Mouse (Mus musculus) cerebellum, postnatal 36 days (tissue): Measurements from ENCODE around the gene Parp4.
A peak's percentile ranks its signal among the peaks of the same experiment; 100 is the strongest.

Source experiments
- DNase-seq, 2 experiments: peaks; one replicate each; pipeline ENCODE4 v3.0.0; 2021 to 2022; ENCODE audit warnings: mixed read lengths in 2 of 2

The Parp4 gene

DNA sequence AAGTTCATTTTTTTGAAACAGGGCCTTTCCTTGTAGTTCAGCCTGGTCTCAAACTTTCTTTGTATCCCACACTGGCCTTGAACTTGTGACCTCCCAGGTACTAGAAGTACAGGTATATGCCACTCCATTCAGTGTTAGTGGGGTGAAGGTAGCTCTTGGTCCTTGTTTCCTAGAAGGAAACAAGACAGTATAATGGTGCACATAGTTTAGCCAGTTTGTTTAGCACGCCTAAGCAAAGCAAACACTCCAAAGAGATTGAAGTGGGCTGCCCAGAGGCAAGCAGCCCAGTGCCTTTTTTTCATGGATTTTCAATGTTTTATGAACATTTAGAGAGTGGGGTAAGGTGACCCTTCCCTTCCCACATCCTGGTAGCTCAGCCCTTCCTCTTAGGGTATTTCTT, 42.1 kb downstream of the Parp4 start:
- no peak for DNase-seq

DNA sequence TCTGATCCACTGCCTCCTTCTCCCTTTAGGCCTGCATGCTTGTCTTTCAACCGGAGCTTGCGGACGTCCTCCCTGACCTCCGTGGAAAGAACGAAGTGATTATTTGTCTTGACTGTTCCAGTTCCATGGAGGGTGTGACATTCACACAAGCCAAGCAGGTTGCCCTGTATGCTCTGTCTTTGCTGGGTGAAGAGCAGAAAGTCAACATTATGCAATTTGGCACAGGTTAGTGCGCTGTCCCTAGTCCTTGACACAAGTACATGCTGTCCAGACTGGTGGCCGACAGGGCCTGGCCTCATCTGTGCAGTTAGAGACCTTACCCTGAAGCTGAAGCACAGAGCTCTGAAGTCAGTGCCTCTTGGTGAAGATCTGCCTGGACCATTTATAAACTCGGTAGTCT, 45.0 kb downstream of the Parp4 start:
- DNase-seq = no peak

DNA sequence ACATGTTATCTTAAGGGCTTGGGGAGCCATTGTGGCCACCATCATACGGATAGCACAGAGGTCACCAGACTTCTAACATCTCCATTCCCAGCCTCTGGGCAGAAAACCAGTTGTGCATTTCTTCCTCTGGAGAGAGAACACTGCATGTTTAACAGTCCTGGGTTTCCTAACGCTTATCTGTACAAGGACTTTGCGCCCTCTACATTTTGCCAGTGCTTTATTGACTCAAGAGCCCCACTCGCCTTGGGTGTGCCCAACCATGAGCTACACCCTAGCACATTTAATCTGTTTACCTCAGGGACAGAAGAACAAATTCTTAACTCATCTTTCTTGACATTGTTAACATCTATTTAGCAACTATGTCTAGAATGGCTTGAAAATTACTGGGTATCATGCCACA, 50.8 kb downstream of the Parp4 start:
- no peak for DNase-seq

DNA sequence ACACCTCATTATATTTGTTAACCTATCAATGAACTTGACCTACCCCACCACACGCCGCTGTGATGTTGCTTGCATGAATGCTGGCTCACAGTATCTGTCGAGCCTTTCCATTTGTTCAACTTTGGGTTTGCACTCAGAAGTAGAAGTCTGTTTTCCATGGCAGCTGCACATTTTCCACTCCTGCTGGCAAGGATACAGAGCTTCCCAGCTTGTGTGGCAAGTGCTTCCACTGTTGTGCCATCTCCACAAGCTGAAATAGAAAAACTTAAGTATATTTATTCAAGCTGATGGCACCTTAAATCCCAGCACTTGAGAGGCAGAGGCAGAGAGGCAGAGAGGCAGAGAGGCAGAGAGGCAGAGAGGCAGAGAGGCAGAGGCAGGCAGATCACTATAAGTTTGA, 52.9 kb downstream of the Parp4 start:
- no peak for DNase-seq

DNA sequence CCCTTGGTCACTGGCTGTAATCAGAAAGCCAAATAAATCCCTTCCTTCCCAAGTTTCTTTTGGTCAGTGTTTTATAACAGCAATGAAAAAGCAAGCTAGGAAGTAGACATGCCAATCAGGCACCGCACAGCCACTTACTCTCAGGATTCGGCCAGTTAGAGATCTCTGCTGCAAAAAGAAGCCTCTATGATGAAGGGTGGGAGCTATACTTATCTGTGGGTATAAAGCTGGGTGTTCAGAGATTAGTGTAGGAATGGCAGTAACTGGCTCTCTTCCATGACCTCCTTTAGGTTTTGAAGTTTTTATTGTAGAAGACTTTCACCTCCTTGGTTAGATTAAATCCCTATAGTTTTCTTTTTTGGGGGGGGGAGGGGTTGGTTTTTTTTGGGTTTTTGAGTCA, 55.7 kb downstream of the Parp4 start:
- no peak for DNase-seq

DNA sequence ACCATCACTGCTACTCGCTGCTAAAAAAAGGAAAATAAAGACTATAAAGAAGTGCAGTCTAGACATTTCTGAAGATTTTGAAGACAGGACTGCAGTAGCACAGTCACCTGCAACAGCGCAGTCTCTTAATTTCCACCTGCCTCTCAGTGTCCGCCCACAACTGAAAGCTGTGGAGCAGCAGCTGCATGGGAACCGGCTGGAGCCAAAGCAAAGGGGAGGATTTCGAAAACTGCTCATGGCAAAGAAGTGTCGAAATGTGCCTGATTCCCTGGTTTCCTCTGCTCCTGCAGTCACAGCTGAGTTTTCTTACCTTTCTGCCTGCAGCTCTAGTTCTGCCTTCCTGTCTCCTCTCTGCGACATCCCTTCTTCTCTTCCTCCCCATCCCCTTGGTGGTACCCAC, 71.8 kb downstream of the Parp4 start:
- DNase-seq = no peak

DNA sequence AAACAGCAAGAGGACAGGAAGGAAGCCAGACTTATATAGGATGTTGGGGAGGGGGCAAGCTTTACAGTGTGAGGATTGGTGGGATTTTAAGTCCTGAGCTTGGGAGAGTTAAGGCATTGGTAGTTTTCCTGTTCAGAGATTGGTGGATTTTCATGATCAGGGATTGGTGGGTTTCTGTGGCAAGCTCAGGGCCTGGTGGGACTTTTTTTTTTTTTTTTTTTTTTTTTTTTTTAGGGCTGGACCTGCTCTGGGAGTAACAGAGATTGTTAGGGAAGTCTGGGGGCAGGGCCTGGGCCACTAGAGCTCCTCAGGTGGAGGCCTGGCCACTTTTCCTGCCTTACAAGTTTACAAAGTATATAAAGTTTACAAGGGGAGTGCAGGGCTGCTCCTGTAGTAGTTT, 74.0 kb downstream of the Parp4 start:
- DNase-seq = no peak

DNA sequence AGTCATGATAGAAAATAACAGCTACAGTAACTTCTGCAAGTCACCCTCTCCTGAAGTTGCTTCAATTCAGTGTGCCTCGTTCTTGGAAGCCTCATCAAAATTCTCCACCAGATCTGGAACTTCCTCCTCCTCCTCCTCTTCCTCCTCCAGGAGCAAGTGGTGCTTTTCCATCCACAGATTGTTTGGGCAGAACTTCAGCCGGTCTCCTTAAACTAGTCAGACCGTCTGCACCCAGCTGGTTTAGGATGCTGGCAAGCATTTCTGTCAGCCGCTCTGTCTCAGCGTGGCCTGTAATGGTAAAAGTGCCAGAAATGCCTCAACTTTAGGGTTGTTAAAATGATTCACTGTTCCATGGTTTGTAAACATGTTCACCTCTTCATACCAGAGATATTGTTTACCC, 90.2 kb downstream of the Parp4 start:
- no peak for DNase-seq

DNA sequence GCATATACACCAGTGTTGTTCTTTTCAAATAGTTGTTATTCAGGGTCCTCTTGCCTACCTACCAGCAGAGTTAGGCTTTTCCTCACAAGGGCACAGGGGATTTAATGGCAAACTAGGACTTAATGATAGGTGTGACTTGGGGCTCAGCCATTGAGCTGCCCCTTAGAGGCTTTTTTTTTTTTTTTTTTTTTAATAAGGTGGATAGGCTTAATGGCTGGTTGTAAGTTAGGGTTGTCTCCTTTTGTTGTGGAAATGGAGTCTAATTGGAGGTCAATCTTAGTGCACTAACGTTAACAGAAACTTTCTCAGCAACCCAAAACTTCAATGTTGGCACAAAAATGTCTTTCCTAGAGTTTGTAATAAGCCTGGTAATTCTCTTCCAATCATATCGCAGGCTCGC, 91.5 kb downstream of the Parp4 start:
- DNase-seq = no peak

DNA sequence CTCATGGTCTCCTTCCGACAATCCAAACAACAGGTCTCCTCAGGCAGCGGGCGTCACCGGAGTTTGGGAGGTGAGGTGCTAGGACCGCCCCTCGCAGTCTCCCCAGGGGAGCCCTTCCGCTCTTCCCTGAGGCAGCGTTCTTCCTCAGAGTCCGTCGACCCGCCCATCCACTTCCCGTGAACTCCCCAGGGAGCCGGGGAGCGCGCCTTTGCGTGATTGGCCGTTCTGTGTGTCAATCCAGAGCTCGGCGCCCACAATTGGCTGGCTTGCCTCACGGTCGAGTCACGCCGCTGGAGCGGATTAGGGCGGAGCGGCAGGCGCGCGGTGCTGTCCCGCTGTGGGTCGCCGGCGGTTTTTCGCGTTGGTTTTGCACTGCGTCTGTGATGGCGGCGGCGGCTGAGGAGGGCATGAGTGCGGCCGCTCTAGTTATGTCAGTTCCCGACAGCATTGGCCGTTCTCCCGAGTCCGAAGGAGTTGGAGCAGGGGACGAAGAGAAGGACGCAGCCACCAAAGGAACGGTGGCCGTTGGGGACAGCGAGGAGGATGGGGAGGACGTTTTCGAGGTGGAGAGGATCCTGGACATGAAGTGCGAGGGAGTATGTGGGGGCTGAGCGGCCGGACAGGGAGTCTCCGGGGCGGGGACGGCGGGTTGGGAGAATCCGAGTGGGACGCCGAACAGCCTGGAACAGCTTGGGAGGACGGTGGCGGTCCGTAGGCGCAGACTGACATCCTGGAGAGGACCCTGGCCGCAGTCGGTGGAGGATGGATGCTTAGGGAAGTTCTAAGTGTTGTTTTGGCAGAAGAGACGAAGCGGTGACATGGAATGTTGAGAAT, 92.8 kb downstream of the Parp4 start, which contains the start of gene Mphosph8:
Gene Mphosph8, plus strand, starts transcription at position 280 of the 834 bp plus-strand sequence.
- DNase-seq = peak; percentile 99 to 100

DNA sequence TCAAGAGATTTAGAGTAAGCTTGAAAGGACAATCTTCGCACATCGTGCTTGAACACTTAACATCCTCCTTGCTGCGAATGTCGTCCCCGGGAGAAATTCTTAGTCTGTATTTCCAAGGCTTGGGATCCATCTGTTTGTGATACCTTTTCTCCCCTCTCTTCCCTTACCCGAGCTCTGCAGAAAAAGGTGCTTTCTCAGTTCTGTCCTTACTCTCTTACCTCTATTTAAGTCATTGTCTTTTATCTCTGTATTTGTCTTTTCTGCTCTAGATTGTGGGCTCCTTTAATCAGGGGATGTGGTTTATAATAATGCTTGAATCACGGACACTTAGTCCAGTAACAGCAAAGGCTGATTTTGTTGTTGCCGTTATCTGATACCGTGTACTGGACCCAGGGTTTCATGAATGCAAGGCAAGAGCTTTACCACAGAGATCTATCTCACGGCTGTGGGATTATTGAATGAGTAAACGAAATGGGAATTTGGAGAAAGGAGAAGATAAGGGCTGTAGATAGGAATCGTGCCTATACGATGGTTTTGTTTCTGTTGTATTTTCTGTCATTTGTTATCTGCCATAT, 93.7 kb downstream of the Parp4 start:
- no peak for DNase-seq

DNA sequence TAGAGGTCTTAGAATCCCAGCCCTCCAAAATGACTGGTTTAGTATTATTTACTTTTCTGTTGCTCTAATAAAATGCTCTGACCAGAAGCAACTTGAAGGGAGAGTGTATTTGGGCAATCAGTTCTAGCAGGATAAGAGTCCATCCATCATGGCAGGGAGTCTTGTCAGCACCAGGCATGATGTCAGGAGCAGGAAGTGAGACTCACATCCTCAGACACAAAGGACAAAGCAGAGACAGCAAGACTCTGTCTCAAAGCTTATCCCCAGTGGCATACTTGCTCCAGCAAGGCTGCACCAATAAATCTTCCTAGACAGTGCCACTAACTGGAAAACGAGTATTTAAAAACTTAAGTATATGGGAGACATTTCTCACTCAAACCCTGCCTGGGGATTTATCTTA, 110.0 kb downstream of the Parp4 start:
- DNase-seq = no peak

DNA sequence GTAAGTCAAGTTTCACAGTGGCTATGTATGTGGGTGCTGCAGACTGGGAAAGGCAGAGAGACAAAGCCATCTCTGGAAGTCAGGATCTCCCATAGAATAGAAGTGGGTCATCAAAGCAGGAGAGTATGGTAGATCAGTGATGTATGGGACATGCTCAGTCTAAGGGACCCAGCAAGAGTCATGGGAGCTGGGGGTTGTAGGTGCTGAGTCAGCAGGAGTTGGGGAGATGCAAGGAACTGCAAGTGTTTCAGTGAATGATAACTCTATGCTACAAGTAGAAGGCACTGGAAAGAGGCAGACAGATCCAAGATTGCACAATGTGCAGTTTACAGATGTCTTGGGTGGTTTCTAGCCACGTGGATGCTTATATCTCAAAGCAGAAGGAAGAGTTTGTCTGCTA, 113.7 kb downstream of the Parp4 start:
- DNase-seq = no peak

DNA sequence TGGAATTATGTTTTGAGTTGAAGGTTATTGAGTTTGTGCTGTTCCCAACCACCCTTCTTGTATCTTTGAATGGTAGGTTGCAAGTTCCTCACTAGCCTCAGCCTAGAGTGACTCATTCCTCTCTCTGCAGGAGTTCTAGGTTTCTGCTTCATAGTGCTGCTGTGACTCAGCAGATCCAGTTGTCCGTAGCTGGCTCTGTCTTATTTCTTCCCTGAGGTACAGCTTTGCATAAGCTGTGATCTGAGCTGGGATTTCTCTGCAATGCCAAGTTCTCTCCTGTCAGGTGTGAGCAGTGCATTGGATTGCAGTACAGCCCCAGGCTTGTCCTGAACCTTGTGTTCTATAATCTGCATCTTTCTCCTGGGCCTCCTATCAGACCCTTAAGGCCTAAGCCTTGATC, 114.3 kb downstream of the Parp4 start:
- DNase-seq = no peak

DNA sequence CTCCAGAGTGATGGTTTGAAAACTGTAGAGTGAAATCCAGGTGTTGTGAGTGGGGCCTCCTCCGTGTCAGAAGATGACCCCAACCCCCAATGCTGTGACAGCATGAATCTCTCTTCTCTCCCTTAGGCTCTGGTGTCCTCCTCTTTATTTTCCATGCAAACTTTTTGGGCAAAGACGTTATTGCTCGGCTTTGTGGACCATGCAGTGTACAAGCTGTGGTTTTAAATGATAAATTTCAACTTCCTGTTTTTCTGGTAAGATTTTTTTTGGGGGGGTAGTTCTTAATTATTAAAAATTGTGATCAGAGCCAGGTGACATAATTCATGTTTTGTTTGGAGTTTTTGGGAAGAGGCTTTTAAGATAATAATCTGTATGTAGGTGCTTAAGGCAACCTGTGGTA, 120.1 kb downstream of the Parp4 start:
- DNase-seq = no peak

DNA sequence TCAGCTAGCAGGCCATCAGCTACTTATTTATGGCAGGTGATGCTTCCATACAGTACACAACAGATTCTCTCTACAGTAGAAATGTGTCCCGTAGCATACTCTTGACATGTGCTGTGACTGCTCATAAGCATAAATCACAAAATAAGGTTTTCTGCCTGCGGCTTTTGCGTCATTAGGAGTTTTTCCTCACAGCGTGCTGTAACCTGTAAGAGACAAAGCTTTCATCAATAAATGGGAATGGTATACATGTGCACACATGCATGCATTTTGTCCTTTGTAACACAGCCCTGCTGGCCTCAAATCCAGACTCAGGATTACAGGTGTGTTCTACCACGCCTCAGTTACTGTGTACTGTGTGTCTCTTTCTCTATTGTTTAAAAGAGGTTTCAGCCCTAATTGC, 122.4 kb downstream of the Parp4 start:
- no peak for DNase-seq

DNA sequence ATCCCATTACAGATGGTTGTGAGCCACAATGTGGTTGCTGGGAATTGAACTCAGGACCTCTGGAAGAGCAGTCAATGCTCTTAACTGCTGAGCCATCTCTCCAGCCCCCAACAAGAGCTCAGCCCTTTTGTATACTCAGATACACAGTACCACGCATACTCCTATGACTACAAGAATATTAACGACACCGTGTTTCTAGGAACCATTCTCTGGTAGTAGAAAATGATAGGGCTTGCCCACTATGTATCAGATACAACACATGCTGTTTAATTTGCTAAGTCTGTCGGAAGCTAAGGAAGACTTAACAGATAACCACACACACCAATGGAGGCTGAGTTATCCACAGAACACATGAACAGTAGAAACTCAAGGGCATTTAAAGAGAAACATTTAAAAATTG, 127.2 kb downstream of the Parp4 start:
- DNase-seq = no peak

DNA sequence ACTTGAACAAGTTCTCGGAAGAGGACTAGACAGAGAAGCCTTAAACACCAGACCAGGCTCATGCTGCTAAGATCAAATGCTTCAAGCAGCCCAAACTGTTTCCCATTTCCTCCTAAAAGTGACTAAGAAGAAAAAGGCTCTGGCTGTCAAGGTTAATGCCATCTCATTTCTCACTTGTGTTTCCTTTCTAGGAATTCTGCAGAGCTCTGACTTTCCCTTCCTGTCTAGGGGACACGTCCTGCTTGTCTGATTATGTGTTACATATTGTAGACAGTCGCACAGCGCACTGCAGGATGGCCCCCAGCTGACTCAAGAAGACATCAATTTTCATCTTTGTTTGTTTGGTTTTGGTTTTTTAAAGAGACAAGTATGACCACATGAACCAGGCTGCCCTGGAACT, 130.3 kb downstream of the Parp4 start:
- no peak for DNase-seq
